Mouse (Mus musculus): ENCODE data around the gene Pih1d1.
"Not testable (repeated sequence)": the region's sequence is repeated elsewhere in the genome, so short reads cannot be mapped to it uniquely, and the experiment has no call there.

Pih1d1 gene

DNA sequence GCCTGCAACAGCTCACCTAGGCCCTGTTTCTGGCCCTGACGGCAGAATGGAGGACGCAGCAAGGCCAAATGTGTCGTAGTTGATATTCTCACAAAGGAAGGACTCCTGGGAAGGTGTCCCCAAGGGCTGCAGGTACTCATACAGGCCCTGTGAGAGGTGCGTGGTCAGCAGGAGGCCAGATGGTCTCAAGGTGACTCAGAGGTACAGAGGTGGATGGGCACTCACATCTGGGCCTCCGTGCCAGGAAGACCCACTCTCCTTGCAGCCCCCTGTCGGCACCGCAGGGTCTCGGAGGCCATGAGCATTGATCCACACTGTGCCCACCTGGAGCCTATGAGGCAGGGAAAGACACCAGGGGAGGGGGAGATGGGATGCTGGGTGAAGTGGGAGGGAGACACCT lies 8.6 kb upstream of the Pih1d1 start:
- DNase-seq (ENCODE audit: extremely low spot score, low spot score): no peak

DNA sequence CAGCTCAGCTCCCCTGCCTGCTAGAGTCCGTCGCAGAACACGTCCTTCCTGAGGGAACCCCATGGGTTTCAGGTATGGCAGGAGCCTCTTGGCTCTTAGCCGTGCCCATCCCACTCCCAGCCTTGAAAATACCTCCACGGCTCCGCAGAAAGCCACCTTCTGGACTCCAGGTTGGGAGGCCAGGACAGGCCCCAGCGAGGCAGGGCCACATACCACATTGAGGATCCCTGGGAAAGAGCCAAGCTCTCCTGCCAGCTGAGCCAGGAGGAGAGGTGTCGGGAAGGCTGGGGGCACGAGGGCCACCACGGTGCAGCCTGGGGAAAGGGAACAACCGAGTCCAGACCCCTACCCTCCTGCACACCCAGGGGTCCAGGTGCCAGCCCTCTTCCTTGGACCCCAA lies 6.8 kb upstream of the Pih1d1 start:
- no peak for DNase-seq (ENCODE audit: extremely low spot score, low spot score)

DNA sequence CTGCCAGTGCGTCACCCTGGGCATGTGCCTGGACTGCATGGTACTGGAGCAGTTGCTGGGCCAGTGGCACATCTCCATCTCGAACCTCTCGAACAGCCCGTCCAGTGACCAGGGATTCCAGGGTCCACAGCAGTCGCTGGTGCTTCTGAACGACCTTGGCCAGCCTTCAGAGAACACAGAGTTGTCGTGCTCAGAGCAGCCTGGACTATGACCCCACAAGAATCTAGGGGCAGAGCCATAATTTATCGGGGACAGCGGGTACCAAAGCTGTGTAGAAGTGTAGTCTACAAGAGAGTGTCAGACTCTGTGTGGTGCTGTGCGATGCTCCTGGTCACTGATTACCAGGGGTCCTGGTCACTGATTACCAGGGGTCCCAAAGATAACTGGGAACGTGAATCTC lies 6.2 kb upstream of the Pih1d1 start:
- no peak for DNase-seq (ENCODE audit: extremely low spot score, low spot score)

DNA sequence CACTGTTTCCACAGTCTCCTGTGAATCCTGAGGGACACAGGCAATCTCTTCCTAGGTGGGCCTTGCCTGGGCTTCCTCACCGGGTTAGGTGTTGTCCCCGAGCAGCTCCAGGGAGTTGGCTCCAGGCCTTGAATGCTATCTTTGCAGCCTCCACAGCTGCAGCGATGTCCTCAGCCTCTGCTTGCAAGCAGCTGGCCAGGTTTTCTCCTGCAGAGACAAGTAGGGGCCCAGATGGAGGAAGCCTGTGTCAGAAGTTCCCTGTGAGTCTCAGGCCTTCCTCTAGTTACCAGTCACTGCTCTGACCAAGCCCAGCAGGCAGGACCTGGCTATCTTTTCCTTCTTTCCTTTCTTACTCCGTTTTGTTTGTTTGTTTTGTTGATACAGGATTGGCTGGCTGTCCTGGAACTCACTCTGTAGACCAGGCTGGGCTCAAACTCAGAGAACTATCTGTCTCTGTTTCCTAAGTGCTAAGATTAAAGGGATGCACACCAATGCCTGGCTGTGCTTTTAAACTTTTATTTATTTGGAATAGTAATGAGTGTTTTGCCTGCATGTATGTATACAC lies 5.5 kb upstream of the Pih1d1 start:
- DNase-seq (ENCODE audit: extremely low spot score, low spot score): no peak

DNA sequence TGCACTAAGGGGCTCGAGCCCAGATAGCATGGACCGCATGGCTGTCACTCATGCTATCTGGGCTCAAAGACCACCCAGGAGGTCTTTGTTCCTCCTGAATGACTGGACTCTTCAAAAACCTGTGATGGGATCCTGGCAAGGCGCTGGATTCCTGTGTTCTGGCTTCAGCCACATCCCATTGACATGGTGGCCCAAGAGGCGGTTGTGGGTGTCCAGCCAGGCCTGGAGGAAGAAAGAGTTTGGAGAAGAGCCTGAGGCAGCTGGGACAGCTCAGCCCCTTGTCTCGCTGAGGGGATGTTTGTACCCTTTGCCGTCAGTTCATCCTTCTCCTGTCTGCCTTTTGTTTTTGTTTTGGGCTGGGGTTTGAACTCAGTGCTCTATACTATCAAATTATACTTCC lies 4.6 kb upstream of the Pih1d1 start:
- DNase-seq (ENCODE audit: extremely low spot score, low spot score): no peak

DNA sequence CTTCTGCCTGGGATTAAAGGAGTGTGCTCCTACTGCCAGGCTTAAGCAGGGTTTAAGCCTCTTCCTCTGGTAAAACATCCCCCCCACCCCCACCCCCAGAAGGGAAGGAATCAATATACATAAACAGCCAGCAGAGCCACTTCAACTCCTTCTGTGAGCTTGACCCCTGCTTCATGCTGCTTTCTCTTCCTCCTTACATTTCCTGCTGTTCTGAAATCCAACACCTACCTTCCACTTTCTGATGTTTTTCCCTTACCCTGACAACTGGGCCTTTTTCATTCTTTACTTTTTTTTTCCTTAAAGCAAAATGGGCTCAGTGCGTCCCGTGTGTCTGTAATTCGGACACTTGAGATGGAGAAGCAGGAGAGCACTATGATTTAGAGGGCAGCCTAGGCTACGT lies 3.8 kb upstream of the Pih1d1 start:
- no peak for DNase-seq (ENCODE audit: extremely low spot score, low spot score)

DNA sequence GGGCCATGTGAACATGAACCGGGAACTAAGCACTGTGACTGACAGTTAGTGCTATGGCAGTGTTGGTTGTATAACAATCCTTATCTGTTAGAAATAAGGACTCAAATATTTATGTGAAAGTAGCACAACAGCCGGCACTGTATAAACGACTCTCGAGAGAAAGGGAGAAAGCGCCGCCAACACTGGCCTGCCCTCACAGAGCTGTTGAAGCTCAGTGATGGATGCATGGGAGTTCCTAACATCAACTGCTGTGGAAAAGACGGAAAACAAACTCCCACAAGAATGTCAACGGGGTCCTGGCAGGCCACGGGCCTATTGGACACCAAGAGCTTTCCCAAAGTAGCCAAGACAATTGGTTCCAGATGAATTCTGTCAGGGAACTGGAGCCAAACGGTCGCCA lies 2.8 kb upstream of the Pih1d1 start:
- DNase-seq (ENCODE audit: extremely low spot score, low spot score): peak; percentile 21

DNA sequence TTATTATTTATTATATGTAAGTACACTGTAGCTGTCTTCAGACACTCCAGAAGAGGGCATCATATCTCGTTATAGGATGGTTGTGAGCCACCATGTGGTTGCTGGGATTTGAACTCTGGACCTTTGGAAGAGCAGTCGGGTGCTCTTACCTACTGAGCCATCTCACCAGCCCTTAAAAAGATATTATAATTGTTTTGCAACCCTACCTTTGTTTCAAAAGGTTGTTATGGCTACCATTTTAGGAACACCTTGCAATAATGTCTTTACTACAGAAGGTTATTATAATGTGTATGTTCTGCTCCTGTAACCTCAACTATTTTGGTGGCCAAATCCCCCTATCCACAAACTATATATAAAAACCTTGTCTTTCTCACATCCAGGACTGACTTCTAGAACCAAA lies 1.1 kb upstream of the Pih1d1 start:
- not testable (repeated sequence) for DNase-seq (ENCODE audit: extremely low spot score, low spot score)

DNA sequence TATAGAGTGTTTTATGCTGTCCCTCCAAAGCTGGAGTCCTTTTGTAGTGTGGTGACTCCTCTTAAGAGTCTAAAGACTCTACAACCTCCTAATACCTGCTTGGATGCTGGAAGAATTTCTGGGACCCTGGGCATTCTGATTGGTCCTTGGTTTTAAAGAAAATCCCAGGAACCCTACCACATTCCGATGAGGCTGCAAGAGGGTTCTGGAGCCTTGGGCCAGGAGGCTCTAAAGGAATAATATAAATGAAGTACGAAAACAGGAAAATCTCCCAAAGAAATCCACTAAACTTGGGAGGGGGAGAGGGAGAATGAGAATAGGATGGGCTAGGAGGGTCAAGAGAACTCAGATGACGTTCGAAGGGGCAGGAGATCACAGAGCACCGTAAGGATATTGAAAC lies 517 bp upstream of the Pih1d1 start:
- DNase-seq (ENCODE audit: extremely low spot score, low spot score): no peak

DNA sequence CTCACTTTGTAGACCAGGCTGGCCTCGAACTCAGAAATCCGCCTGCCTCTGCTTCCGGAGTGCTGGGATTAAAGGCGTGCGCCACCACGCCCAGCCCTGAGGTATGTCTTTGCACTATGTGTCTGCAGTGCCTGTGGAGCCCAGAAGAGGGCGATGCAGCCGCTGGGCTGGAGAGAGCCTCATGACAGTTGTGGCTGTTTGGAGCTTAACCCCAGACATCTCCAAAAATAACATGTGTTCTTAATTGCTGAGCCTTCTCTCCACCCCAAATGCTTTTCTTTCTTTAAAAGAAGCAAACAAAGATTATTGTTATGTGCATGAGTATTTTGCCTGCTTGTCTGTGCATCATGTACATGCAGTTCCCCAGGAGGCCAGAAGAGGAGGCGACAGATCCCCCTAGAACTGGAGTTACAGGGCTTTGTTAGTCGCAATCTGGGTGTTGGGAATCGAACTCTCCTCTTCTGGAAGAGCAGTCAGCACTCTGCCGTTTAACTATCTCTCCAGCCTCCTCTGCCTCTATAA lies 951 bp downstream of the Pih1d1 start:
- DNase-seq (ENCODE audit: extremely low spot score, low spot score): no peak

DNA sequence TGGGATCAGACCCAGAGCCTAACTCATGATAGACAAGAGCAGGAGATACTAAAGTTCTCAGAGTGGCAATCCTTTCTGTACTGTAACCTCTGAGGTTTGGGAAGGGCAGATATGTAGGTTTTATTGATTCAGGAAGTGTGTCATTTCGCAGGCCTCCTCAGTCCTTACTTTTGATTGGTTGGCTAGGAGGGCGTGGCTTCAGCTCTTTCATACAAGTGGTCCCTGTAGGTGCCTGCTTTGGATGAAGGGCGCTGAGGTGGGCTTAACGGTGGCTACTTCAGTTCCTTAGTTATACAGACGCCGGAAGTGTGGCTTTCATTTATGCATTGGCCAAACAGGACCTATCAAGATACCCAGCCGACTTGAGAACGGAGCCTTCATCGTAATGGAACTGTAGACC lies 1.5 kb downstream of the Pih1d1 start:
- DNase-seq (ENCODE audit: extremely low spot score, low spot score): no peak

DNA sequence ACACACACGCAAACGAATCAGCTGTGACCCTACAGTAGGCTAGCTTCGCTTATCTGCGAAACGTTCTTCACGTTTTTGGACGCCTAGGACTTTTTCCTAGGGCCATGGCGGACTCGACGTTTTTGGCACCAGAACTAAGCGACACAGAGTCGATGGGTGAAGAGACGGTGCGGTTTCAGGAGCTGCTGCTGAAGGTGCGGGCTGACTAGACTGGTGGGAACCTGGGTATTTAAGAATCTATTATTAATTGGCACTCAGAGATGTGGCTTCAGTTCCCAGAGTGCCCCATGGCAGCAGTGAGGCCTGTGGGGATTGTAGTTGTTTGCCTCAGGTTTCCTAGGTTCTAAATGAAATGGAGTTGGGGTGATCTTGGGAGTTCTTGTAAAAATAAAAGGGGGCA lies 2.1 kb downstream of the Pih1d1 start:
- DNase-seq (ENCODE audit: extremely low spot score, low spot score): no peak

DNA sequence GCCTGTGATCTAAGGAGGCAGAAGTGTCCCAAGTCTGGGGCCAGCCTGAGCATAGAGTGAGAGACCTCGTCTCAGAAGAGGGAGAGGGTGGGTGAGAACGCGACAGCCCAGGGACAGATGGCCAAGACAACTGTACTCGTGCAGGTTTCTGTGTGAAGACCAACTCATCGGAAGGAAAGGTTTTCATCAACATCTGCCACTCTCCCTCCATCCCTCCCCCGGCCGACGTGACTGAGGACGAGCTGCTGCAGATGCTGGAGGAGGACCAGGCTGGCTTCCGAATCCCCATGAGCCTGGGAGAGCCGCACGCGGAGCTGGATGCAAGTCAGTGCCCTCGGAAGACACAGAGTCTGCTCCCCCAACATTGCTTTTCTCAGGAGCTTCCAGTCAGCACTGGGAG lies 3.4 kb downstream of the Pih1d1 start:
- DNase-seq (ENCODE audit: extremely low spot score, low spot score): no peak

DNA sequence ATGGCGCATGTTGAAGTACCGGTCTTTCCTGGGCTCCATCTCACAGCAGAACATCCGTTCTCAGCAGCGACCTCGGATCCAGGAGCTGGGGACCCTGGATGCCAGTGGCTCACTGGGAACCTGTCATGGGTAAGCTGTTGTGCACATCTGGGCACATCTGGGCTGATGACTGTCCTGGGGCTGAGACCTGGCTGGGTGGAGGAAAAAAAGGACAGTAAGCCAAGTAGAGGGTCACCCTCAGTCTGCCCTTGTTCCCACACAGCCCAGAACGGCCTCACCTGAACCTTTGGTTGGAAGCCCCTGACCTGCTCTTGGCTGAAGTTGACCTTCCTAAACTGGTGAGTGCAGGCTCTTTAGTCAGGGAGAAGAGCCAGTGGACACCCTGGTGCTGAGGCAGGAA lies 4.9 kb downstream of the Pih1d1 start:
- no peak for DNase-seq (ENCODE audit: extremely low spot score, low spot score)

DNA sequence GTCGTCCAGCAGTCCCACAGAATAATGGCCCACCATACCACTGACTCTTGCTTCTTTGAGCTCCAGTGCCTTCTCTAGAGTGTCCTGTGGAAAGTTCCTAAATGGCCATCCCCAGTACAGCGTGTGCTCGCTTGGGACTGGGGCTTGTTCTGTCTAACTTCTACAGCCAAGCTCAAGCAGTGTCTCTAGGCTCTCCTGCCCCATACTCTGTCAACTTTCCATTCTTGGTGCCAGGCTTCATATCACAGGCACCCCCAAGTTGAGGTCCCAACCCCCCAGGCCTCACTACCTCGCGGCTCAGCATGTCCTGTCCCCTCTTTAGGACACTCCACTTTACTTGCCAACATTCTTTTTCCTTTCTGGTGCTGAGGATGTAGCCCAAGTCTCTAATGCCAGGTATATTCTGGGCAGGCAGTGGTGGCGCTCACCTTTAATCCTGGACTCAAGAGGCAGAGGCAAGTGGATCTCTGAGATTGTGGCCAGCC lies 6.3 kb downstream of the Pih1d1 start:
- DNase-seq (ENCODE audit: extremely low spot score, low spot score): no peak

DNA sequence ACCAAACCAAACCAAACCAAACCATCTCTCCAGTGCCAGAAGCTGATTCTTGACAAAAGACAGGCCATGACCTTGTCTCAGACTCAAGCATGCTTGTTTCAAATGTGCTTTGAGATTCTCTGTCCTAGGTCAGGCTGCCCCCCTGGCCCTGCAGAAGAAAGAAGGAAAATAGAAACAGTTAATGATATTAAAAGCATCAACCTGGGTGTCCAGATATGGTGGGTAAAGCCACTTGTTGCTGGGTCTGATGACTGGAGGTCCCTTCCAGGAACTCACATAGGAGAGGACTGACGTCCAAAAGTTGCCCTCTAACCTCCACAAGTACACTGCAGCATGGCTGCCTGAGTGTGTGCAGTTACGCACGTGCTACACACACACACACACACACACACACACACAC lies 6.8 kb downstream of the Pih1d1 start:
- DNase-seq (ENCODE audit: extremely low spot score, low spot score): no peak

DNA sequence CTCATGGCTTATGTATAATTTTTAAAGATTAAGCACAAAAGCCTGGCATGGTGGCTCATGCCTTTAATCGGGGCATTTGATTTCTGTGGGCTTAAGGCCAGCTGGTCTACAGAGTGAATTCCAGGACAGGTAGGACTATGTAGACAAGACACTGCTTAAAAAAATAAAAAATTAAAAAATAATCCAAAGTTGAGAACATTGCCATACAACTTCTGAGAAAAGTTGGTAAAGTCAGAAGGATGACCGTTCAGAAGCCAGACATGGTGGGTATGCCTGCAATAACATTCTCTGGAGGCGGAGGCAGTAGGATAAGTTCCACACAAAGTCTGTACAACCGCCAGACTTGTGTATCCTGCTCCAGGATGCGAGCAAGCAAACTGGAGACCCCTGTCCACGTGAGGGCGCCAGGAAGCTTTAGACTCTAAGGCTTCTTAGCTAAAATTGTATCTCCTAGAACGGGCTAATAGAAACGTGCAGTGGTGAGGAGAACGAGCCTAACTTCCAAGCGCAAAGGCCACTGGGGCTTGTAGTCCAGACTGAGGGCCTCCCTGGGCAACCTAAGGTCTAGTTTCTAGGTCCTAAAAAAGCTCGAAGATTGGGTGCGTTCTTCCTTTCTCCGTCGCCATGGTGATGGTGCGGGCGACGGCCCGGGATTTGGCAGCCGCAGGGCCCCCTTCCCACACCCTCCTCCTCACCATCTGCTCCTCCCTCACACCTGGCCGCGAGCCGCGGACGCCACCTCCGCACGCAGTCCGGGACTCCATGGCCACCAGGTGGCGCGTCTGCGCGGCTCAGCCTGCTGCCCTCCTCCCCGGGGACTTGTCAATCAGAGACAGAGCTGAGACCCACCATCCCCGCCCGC lies 7.7 kb downstream of the Pih1d1 start:
- peak; percentile 92 for DNase-seq (ENCODE audit: extremely low spot score, low spot score)

DNA sequence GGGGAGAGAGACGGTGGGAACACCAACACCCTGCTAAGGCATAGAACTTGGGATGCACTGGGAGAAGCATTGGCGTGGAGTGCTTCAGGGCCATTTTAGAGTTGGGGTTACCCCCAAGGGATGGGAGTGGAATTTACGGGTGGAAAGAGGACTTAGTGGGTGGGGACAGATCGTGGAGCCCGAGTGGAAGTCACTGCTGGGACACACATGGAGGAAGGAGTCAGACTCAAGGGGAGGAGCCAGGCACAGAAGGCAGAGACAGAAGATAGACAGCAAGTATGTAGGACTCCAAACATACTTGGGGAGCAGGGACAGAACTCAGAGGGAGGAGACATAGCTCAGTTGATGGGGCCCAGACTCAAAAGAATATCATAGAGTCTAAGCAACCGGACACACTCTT lies 8.4 kb downstream of the Pih1d1 start:
- DNase-seq (ENCODE audit: extremely low spot score, low spot score): no peak

DNA sequence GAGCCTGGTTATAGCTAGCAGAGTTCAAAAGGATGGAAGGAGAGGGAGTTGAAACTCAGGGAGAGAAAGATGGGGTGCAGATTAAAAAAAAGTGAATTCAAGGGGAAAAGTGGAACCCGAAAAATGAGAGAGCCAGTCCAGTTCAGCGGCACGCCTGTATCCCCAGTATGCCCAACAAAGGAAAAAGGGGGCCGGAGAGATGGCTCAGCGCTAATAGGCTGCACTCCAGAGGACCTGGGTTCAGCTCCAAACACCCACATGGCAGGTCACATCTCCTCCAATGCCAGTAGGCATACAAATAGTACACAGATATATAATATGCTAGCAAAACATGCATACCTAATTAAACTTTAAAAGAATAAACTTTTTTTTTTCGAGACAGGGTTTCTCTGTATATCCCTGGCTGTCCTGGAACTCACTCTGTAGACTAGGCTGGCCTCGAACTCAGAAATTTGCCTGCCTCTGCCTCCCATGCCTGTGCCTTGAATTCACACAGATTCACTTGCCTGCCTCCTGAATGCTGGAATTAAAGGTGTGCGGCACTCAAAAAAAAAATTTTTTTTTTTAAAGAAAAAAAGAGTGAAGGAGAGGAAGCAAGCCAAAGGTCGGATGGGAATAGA lies 9.0 kb downstream of the Pih1d1 start:
- no peak for DNase-seq (ENCODE audit: extremely low spot score, low spot score)

DNA sequence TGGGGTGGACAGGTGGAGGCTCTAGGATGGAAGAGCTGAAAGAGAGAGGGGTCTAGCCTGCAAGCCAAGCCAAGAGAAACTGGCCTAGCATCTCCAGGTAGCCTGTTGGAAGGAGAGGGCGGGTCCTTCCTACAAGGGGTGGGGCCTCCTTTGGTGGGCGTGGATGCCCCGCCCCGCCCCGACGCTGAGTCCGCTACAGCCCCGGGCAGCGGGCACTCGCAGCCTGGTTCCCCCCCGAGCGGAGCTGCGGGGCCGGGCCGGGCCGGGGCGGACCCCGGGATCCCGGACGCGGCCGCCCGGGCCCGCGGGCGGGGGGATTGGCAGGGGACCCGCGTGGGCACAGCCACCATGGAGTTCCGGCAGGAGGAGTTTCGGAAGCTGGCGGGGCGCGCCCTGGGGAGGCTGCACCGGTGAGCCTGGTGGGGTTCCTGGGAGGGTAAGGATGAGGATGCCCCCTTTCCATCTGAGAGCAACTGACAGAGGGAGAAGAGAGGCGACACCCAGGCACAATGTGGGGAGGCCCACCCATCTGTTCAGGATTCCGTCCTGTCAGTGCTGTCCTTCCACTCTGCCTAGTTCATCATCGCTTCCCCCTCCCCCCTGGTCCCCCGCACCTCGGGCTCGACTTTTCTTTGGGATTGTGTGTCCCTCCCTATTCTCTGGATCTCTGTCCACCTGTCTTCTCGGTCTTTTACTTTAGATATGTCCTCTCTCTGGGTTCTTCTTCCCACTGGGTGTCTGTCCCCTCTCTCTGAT lies 9.8 kb downstream of the Pih1d1 start, which contains the start of gene Slc17a7:
Gene Slc17a7, plus strand, starts transcription at position 215 of the 756 bp plus-strand sequence.
- no peak for DNase-seq (ENCODE audit: extremely low spot score, low spot score)

DNA sequence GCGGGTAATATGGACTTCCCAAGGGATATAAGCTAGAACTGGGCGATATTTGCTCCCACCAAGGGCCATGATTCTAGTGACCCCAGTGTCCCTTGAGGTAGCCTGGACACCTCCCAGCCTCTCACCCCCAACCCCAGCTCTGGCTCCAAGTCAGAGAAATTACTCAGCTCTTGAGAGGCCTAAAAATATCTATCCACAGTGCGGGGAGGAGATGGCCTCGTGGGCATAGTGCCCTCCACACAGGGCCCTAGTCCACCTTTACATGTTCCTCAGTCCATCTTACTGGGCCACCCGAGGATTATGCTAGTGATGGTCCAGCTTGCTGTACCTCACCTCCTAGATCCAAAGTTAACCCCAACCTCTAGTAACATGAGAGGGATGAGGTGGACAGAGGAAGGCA lies 10.7 kb downstream of the Pih1d1 start:
- no peak for DNase-seq (ENCODE audit: extremely low spot score, low spot score)

DNA sequence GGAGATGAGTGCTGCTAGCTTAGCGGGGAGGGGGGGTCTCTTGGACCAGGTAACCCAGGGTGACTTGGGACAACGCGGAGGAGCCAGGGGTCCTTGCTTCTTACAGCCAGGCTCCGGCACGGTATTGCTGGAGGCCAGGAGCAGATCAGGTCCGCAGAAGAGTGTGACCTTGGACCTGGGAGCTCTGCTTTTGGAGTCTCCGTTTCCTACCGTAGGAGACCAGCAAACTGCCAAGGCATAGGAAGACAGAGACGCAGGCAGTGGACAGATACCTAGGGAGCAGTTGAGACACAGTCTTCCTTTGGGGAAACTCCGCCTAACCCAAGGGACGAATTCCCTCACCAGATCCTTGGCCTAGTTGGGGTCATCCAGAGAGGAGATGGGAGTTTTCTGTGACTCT lies 11.6 kb downstream of the Pih1d1 start:
- DNase-seq (ENCODE audit: extremely low spot score, low spot score): no peak

All from neural tube, embryonic 10.5 days (tissue).